Mouse (Mus musculus) forebrain, postnatal 0 days (tissue): ENCODE measurements at regions not wholly inside any gene's neighbourhood (a gene's known extent, or its start where the extent isn't known, plus 50 kb on each side); places are given as distances from the start of the nearest gene placed in this dataset.
A peak's percentile ranks its signal among the peaks of the same experiment; 100 is the strongest.

Experiments used
- ATAC-seq: fragments of 200-750 bp; cut with Nextera tagmentation; 2 replicates; pipeline ENCODE4 v1.8.0; 2017; ENCODE audit warnings: mild to moderate bottlenecking, moderate library complexity
- DNase-seq: peaks from one replicate; pipeline ENCODE4 v3.0.0-alpha.2; 2015
- H3K27ac ChIP-seq: fragments of 300-500 bp; sonication (generic); 2 replicates; pipeline ENCODE4 v1.5.1; 2014; ENCODE audit warnings: low read depth, mild to moderate bottlenecking, antibody characterized with exemption, low read length, moderate library complexity, mixed read lengths
- H3K27me3 ChIP-seq: fragments of 300-500 bp; sonication (generic); 2 replicates; pipeline ENCODE4 v1.6.1; 2014; ENCODE audit warnings: mild to moderate bottlenecking, low read length, mixed read lengths; ENCODE audit not compliant: insufficient read depth
- H3K36me3 ChIP-seq: fragments of 300-500 bp; sonication (generic); 2 replicates; pipeline ENCODE4 v1.6.1; 2014; ENCODE audit warnings: mild to moderate bottlenecking, moderate library complexity; ENCODE audit not compliant: insufficient read depth
- H3K4me1 ChIP-seq: fragments of 300-500 bp; sonication (generic); 2 replicates; pipeline ENCODE4 v1.6.1; 2014; ENCODE audit warnings: antibody characterized with exemption; ENCODE audit not compliant: insufficient read depth
- H3K4me2 ChIP-seq: fragments of 300-500 bp; sonication (generic); 2 replicates; pipeline ENCODE4 v1.6.1; 2014; ENCODE audit warnings: low read depth, mild to moderate bottlenecking, moderate library complexity
- H3K4me3 ChIP-seq: fragments of 300-500 bp; sonication (generic); 2 replicates; pipeline ENCODE4 v1.5.1; 2014; ENCODE audit warnings: low read depth, low read length, mixed read lengths
- H3K9ac ChIP-seq: fragments of 300-500 bp; sonication (generic); 2 replicates; pipeline ENCODE4 v1.6.1; 2014; ENCODE audit warnings: mild to moderate bottlenecking
- H3K9me3 ChIP-seq: fragments of 300-500 bp; sonication (generic); 2 replicates; pipeline ENCODE4 v1.6.1; 2016; ENCODE audit warnings: low read length
- CTCF ChIP-seq: sonication (generic); IDR thresholded peaks from 2 replicates; pipeline ENCODE4 v1.5.1; 2016; ENCODE audit warnings: antibody characterized with exemption, control low read depth, low read depth
- WGBS: fragments of 180-500 bp; shearing (Covaris S2); extraction: QIAGEN DNeasy Blood & Tissue Kit; methylation state at CpG from one replicate; pipeline ENCODE4 v1.1.7; 2014; 5-methylcytosine and 5-hydroxymethylcytosine counted together

GRCm38 (mm10) chr7:95810096-95810495 lies 360.9 kb upstream of the Tenm4 start:
- DNase-seq (no peak), ATAC-seq (no peak)
- H3K27ac ChIP-seq: no peak overlapping the region
- H3K4me1 ChIP-seq: no peaks in the 10 kb centered on the region
- H3K9me3 ChIP-seq: no peaks in the 10 kb centered on the region
- 9% methylated on average over 4 of the region's 4 CpGs for WGBS
- no peaks in the 10 kb centered on the region for H3K36me3 ChIP-seq
- no peak overlapping the region for H3K4me3 ChIP-seq
- no peak for TF ChIP-seq CTCF
- H3K9ac ChIP-seq: no peak overlapping the region
- H3K4me2 ChIP-seq: no peak overlapping the region
- no peaks in the 10 kb centered on the region for H3K27me3 ChIP-seq

GRCm38 (mm10) chr7:95814865-95815264 lies 356.2 kb upstream of the Tenm4 start:
- TF ChIP-seq CTCF: no peak
- Histone ChIP-seq H3K9me3 (no peaks in the 10 kb centered on the region), H3K4me2 (no peak overlapping the region), H3K27me3 (no peaks in the 10 kb centered on the region), H3K9ac (no peak overlapping the region), H3K36me3 (no peaks in the 10 kb centered on the region), H3K4me1 (no peaks in the 10 kb centered on the region), H3K27ac (no peak overlapping the region), H3K4me3 (no peak overlapping the region)
- ATAC-seq: no peak
- 17% methylated on average over 2 of the region's 2 CpGs for WGBS
- no peak for DNase-seq

- Histone ChIP-seq H3K4me1 (no peaks in the 10 kb centered on the region), H3K4me3 (no peak overlapping the region), H3K9me3 (no peaks in the 10 kb centered on the region), H3K27me3 (no peaks in the 10 kb centered on the region), H3K4me2 (no peak overlapping the region), H3K36me3 (no peaks in the 10 kb centered on the region), H3K27ac (no peak overlapping the region), H3K9ac (no peak overlapping the region)
- TF ChIP-seq CTCF: no peak
- 57% methylated on average over 4 of the region's 4 CpGs for WGBS
- ATAC-seq (no peak), DNase-seq (no peak)
Measured at GRCm38 (mm10) chr7:95823539-95823938, 347.5 kb upstream of the Tenm4 start.

DNA sequence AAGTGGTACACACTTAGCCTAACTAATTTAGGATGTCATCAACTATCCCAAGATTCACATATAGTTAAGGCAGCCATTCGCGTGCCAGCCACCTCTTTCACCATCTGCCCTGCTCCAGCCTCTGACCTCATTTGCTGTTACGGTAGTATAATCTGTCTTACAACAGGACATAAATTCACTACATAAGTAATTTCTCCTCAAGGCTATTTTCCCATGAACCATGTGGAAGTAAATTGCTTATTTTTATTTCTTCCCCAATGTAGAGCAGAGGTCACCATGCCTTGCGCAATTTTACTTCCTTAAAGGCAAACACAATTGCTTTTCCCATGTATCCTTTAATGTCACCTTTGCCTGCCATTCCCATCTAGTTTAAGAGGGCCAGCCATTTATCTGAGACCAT lies 341.2 kb upstream of the Tenm4 start:
- TF ChIP-seq CTCF: no peak
- ATAC-seq: no peak
- Histone ChIP-seq H3K27ac (no peak overlapping the region), H3K9ac (no peak overlapping the region), H3K4me2 (no peak overlapping the region), H3K36me3 (no peaks in the 10 kb centered on the region), H3K4me3 (no peak overlapping the region), H3K9me3 (no peaks in the 10 kb centered on the region), H3K27me3 (no peaks in the 10 kb centered on the region), H3K4me1 (no peaks in the 10 kb centered on the region)
- no peak for DNase-seq
- WGBS: 92% methylated on average over 4 of the region's 4 CpGs

GRCm38 (mm10) chr7:95834236-95834919 lies 336.7 kb upstream of the Tenm4 start:
- H3K27me3 ChIP-seq: no peaks in the 10 kb centered on the region
- H3K9ac ChIP-seq: no peak overlapping the region
- H3K27ac ChIP-seq: no peak overlapping the region
- 28% methylated on average over 10 of the region's 10 CpGs for WGBS
- TF ChIP-seq CTCF: no peak
- H3K4me3 ChIP-seq: no peak overlapping the region
- H3K9me3 ChIP-seq: no peaks in the 10 kb centered on the region
- H3K36me3 ChIP-seq: no peaks in the 10 kb centered on the region
- H3K4me1 ChIP-seq: no peaks in the 10 kb centered on the region
- DNase-seq (peak; percentile 19), ATAC-seq (peak; percentile 51)
- no peak overlapping the region for H3K4me2 ChIP-seq

- Histone ChIP-seq H3K4me1 (no peaks in the 10 kb centered on the region), H3K9ac (no peak overlapping the region), H3K27me3 (no peaks in the 10 kb centered on the region), H3K4me2 (no peak overlapping the region), H3K9me3 (no peaks in the 10 kb centered on the region), H3K4me3 (no peak overlapping the region), H3K27ac (no peak overlapping the region), H3K36me3 (no peaks in the 10 kb centered on the region)
- WGBS: 48% methylated on average over 2 of the region's 2 CpGs
- ATAC-seq: no peak
- no peak for TF ChIP-seq CTCF
- no peak for DNase-seq
Measured at GRCm38 (mm10) chr7:95840476-95840875, 330.6 kb upstream of the Tenm4 start.

DNA sequence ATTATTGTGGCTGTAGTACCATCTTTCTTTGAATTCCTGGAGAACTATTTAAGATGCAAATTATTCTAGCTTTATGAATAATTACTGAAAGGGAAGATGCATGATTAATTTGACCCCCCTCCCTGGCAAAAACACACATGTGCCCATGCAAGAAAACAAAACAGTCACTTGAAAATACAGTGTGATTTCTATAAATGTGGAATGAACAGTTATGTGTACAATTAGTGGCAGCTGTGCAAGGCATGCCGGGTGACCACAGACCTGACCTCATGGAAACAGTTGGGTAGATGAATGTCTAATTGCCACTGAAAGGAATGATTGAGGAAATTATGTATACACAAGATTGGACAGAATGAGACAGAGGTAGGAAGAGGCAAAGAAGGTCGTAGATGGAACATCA lies 321.2 kb upstream of the Tenm4 start:
- Histone ChIP-seq H3K9me3 (no peaks in the 10 kb centered on the region), H3K4me2 (no peak overlapping the region), H3K9ac (no peak overlapping the region), H3K4me3 (no peak overlapping the region), H3K4me1 (no peaks in the 10 kb centered on the region; the same call in 1 of the 2 replicates), H3K36me3 (no peaks in the 10 kb centered on the region), H3K27me3 (no peaks in the 10 kb centered on the region), H3K27ac (no peak overlapping the region)
- 65% methylated on average over 2 of the region's 2 CpGs for WGBS
- TF ChIP-seq CTCF: no peak
- DNase-seq (no peak), ATAC-seq (no peak)

GRCm38 (mm10) chr7:95852630-95853029 lies 318.4 kb upstream of the Tenm4 start:
- H3K4me2 ChIP-seq: no peak overlapping the region
- no peak overlapping the region for H3K27ac ChIP-seq
- no peaks in the 10 kb centered on the region for H3K9me3 ChIP-seq
- no peaks in the 10 kb centered on the region; the same call in 1 of the 2 replicates for H3K4me1 ChIP-seq
- no peak for ATAC-seq
- no peak overlapping the region for H3K4me3 ChIP-seq
- no peaks in the 10 kb centered on the region for H3K36me3 ChIP-seq
- no peaks in the 10 kb centered on the region for H3K27me3 ChIP-seq
- DNase-seq: no peak
- TF ChIP-seq CTCF: no peak
- no peak overlapping the region for H3K9ac ChIP-seq
- WGBS: 85% methylated on average over 6 of the region's 6 CpGs
